Mouse (Mus musculus) gastrocnemius, postnatal 10 days (tissue): ENCODE results near the gene Cenpo. TPM values are rescaled to one million over a fixed set of nuclear protein-coding genes. Genes with fewer than 3 reads are reported as not detected.
"Not testable (repeated sequence)": the region's sequence is repeated elsewhere in the genome, so short reads cannot be mapped to it uniquely, and the experiment has no call there.

Source experiments
- DNase-seq: peaks from one replicate; pipeline ENCODE4 v3.0.0; 2021; ENCODE audit warnings: mixed read lengths
- long read RNA-seq, 2 experiments: library from polyadenylated mRNA; stranded (forward); transcript quantifications; one replicate each; pipeline ENCODE4 v2.0.0; 2021
- total RNA-seq, 2 experiments: library from RNA; stranded (reverse); gene quantifications; 2 replicates each; pipeline ENCODE4 v1.2.3; 2021

Gene Cenpo
- 1 to 10 TPM; 3.1 to 5.6 TPM for total RNA-seq
- long read RNA-seq, experiment 1, partial matches to known transcripts: 0 of 5 reads
- long read RNA-seq, experiment 1, other reads (novel, unspliced or antisense): 3 of 5 reads
- long read RNA-seq, experiment 2, full-length matches to known transcripts: 2 of 7 reads
- long read RNA-seq, experiment 2, partial matches to known transcripts: 3 of 7 reads
- long read RNA-seq, experiment 2, other reads (novel, unspliced or antisense): 2 of 7 reads

- DNase-seq: peak; percentile 87
Observed at GRCm38 (mm10) chr12:4233572-4234508, at the start of gene Cenpo, which contains the start of gene Ptrhd1. Gene Cenpo, minus strand, starts transcription at chr12:4234294. Gene Ptrhd1, plus strand, starts transcription at chr12:4234027.

GRCm38 (mm10) chr12:4279878-4280277, 45.8 kb upstream of the Cenpo start:
- no peak for DNase-seq

GRCm38 (mm10) chr12:4278978-4279755, 45.1 kb upstream of the Cenpo start:
- DNase-seq: no peak

GRCm38 (mm10) chr12:4271078-4271477, 37.0 kb upstream of the Cenpo start:
- no peak for DNase-seq

- DNase-seq: peak; percentile 21
Observed at GRCm38 (mm10) chr12:4267765-4268164, 33.7 kb upstream of the Cenpo start.

- no peak for DNase-seq
Observed at GRCm38 (mm10) chr12:4252742-4253655, 18.9 kb upstream of the Cenpo start.

- no peak for DNase-seq
Observed at GRCm38 (mm10) chr12:4249786-4250185, 15.7 kb upstream of the Cenpo start.

GRCm38 (mm10) chr12:4245742-4246141, 11.6 kb upstream of the Cenpo start:
- DNase-seq: no peak

GRCm38 (mm10) chr12:4243805-4244204, 9.7 kb upstream of the Cenpo start:
- no peak for DNase-seq

GRCm38 (mm10) chr12:4240281-4240680, 6.2 kb upstream of the Cenpo start:
- not testable (repeated sequence) for DNase-seq

- DNase-seq: no peak
Observed at GRCm38 (mm10) chr12:4237481-4237880, 3.4 kb upstream of the Cenpo start.

GRCm38 (mm10) chr12:4232777-4233176, 1.3 kb downstream of the Cenpo start:
- DNase-seq: no peak

GRCm38 (mm10) chr12:4230156-4230555, 3.9 kb downstream of the Cenpo start:
- DNase-seq: no peak

GRCm38 (mm10) chr12:4212908-4213307, 21.2 kb downstream of the Cenpo start:
- DNase-seq: no peak

- DNase-seq: no peak
Observed at GRCm38 (mm10) chr12:4211174-4211573, 22.9 kb downstream of the Cenpo start.

GRCm38 (mm10) chr12:4209196-4209595, 24.9 kb downstream of the Cenpo start:
- DNase-seq: no peak

- peak; percentile 53 for DNase-seq
Observed at GRCm38 (mm10) chr12:4208405-4209133, 25.5 kb downstream of the Cenpo start.

GRCm38 (mm10) chr12:4206106-4206505, 28.0 kb downstream of the Cenpo start:
- no peak for DNase-seq

GRCm38 (mm10) chr12:4202206-4202605, 31.9 kb downstream of the Cenpo start:
- DNase-seq: no peak

GRCm38 (mm10) chr12:4201454-4202200, 32.5 kb downstream of the Cenpo start:
- peak; percentile 46 for DNase-seq
